Mouse (Mus musculus) frontal cortex, postnatal 14 days (tissue): ENCODE results near the gene B3gnt5.
"Not testable (repeated sequence)": the region's sequence is repeated elsewhere in the genome, so short reads cannot be mapped to it uniquely, and the experiment has no call there.

Experiments used
- DNase-seq, 2 experiments: peaks; one replicate each; pipeline ENCODE4 v3.0.0; 2022; ENCODE audit warnings: low spot score in 2 of 2

Gene B3gnt5

DNA sequence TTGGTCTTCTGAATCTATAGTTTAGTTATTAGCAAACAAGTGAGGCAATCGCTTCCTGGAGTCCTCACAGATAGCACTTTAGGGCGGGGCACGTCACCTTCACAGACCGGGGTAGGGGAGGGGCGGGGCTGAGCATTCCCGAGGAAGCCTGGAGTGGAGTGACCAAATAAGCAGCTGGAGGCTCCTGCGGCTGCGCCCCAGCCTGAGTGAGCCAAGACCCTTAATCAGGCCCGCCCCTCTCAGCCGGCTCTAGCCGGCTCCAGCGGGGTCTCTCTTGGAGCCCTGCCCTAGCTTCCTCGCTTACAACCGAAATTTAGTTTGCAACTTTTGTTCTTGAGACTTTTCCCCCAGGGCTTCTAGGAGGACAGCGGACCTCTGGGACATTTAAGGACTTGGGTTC is at the start of gene B3gnt5:
TSS of gene B3gnt5 (plus strand) at position 135 of the 400 bp plus-strand sequence.
- no peak for DNase-seq

DNA sequence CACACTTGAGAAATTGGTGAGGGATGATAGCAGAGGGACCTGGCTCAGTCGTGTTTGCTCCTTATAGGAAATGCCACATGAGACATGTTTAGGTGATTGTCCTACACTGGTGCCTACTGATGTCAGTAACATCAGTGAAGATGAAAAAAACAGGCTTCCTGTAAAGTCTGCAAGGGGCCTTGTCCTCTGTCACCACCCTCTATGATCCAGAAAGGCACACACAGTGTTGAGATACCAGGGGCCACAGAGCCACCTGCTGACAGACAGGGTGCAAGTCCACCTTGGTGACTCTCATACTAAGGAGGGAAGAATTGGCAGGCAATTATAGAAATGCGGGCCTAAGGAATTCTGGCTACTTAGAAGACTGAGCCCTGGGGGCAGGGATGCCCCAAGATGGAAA is 39.0 kb upstream of the B3gnt5 start:
- no peak for DNase-seq

DNA sequence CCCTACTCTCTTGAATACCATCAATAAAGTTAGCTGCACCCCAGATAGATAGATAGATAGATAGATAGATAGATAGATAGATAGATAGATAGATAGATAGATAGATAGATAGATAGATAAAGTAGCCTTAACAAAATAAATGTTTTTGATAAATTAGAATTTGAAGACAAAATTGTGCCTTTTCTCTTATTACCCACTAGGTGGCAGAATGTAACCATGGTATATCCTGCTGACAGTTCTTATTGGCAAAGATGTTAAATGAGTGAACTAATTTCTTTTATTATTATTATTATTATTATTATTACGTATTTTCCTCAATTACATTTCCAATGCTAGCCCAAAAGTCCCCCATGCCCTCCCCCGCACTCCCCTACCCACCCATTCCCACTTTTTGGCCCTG is 35.9 kb upstream of the B3gnt5 start:
- DNase-seq: not testable (repeated sequence)

DNA sequence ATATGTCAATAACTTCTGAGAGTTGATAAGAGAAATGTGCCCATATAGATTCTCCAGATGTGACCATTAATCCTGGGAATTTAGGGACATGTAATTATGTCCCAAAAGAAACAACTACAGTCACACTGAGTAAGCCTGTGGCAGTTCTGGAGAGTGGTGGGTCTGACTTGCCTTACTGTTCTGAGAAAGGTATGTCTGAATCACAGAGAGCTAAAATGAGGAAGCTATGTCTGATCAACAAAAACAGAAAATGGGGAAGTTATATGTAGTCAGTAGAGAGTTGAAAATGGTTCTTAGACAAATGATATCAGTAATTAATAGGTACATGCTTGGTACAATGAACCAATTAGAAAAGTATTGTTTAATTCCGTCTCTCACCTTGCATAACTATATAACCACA is 27.1 kb upstream of the B3gnt5 start:
- DNase-seq: no peak

DNA sequence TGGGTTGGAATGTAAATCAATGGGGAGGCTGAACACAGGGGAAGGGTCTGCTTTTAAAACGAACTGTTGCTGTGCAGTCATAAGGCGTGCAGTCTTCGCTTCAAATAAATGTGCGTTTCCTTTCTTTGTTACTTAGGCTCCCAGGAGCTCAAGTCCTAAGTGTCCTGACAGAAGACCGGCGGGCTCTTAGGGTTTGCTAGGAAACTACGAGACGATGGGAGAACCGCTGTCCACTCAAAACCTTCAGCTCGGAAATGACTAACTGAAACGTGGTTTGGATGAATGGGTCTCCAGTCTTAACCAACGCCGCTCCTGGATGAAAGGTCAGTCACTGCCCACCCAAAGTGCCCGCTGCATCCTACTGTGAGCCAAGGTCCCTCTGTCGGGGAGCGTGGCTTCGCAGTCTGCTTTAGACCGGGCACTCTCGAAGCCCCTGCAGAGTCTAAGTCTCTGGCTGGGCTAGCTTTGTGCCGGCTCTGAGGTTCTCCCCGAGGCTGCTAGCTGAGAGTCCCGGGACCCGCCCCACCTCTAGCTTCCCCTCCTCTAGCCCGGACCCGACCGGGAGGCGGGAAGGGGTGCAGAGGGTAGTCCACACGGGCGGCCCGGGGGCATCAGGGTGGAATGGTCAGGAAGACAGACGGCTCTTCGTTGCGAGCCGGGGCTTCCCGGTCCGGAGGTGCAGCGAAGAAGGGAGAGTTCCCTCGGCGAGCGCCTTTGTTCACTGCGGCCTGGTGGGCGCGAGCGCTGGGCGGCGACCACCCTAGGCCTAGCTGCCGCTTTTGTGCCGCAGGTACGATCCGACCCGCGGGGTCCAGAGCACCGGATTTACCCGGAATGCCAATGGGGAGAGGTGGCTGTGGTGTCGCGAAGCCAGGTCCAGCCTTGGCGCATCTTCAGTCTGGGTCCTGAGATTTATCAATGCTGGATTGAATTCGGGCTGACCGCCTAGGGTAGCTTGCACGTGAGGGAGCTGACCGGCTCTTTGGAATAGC is 793 bp downstream of the B3gnt5 start:
- peak; percentile 3 to 5 for DNase-seq

DNA sequence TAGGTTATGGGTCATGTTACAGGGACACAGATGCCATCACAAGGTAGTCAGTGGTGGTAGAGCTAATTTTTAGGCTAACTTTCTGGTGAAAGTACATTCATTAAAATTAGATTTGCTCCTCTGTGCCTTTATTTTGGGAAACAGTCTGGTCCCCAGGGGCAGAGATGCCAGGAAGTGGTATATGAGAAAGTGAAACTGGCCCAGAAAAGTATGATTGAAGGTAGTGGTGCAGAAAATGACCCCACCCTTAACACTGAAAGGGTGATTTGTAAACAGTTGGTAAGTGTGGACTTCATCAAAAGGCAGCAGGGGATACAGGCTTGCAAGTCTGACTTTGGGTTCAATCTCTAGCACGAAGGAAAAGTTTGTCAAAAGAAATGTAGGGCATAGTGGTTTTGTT is 1.7 kb downstream of the B3gnt5 start:
- no peak for DNase-seq

DNA sequence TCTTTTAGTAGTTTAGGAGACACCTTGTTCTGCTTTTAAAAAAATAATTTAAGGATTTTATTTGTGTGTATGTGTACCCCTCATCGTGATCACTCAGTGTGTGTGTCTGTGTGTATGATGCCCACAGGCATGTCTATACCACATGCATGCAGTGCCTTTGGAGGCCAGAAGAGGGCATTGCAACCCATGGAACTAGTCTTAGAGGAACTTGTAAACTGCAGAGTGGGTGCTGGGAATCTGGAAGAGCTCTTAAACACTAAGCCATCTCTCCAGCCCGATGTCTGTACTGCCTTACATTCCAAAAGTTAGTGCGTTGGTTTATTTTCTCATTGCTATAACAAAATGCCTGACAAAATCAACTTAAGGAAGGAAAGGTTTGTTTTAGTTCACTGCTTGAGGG is 6.1 kb downstream of the B3gnt5 start:
- DNase-seq: no peak

DNA sequence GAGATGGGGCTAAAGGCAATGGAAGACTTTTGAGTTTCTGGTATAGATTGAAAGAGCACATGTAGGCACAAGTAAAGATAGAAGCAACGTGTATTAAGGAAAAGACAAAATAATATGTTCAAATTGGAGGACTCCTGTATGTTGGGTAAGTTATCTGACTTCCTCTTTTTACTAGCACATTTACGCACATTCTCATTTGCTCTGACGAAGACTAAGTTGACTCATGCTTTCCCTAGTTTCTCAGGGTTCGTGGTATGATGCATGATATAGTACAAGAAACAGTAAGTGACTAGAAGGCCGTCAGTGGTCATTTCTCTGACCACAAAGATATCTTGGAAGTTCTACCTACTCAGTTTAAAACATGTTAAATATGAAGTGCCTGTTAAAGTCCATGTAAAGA is 8.0 kb downstream of the B3gnt5 start:
- DNase-seq: no peak

DNA sequence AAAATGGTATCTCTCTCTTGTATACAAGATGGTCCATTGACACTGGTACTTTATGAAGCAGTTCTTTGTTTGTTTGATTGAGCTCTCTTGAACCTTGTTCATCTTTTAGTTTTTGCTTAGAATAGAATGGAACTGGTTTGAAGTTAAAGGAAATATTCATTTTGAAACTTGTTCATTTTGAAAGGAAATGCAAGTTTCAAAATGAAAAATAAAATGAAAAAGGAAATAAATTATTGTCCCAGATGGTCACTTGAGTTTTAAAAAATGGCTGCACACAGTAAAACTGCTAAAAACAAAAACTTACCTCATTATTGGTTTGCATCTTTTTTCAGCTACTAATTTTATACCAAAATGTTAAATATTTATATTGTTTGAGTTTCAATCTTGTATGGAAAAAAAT is 12.0 kb downstream of the B3gnt5 start:
- no peak for DNase-seq

DNA sequence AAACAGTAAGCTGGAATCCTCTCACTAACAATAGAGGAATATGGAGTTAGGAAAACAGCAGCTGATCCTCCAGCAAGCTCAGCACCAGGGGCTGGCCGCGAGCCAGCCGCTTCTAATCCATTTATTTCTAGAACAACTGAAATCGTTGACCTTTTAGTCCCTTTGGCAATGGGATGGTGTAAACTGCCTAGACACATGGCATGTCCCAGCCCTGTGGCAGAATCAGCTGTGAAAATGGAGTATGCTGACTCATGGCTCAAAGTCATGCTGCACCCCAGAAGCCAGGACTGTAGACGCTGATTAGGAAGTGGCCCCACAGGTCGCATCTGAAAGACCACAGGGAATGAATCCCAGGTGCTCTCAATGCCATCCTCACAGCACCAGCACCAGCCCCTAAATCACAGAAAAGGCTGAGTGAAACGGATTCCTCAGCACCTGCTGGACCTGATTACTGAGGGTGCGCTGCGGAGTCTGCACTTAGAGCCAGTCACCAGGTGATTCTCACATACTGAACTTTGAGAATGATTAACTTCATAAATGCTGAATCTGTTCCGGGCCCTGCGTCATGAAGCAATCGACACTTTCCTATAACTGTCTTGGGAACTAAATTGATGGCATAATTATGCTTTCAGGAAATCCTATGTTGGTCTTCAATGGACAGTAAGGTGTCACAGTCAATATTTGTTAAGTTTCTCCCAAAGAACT is 26.5 kb downstream of the B3gnt5 start:
- DNase-seq: no peak

DNA sequence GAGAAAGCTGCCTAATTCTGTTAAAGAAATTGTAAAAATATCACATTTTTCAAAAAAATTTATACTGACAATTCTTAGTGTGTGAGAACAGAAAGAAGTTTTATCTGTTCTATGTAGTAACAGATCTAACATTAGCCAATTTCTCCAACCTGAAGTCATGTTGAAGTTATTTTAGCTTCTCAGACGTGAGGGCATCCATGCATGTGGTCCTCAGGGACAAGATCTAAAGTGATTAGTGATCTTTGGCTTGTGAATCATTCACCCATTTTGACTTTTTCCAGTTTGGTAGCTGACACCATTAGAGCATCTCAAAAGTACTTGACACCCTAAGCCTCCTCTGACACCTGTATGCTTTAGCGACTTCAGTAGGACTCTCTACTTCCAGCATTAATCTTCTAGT is 29.9 kb downstream of the B3gnt5 start:
- DNase-seq: no peak

DNA sequence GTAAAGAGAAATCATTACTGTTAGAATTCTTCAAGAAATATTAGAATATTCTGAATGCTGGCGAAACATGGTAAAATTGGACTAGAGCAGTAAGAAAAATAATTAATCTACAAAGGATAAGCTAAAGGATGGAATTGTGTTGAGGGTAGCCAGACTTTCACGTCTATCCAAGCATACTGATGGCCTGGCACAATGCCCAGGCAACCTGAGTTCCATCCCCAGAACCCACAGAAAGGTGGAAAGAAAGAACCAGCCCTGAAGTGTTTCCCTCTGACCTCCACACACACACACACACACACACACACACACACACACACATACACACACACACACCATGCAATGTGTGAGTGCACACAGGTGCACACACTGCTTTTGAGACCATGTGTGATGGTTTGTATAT is 58.8 kb downstream of the B3gnt5 start:
- DNase-seq: no peak
